Mouse (Mus musculus) heart, postnatal 0 days (tissue): ENCODE data around the gene Anapc15.

Source experiments
- CTCF ChIP-seq: IDR thresholded peaks from 2 replicates; pipeline ENCODE4 v1.5.1; 2016; ENCODE audit warnings: antibody characterized with exemption, control low read depth, low read depth
- EP300 ChIP-seq: IDR thresholded peaks from 2 replicates; pipeline ENCODE4 v1.6.1; 2016; ENCODE audit warnings: antibody characterized with exemption, low read depth

GRCm38 (mm10) chr7:101937569-101937968 is 74.1 kb downstream of the Anapc15 start:
- TF ChIP-seq CTCF = no peak
- no peak for TF ChIP-seq EP300
